Mouse (Mus musculus): ENCODE results near the gene Ncapd2. TPM values are rescaled to one million over a fixed set of nuclear protein-coding genes. Genes with fewer than 3 reads are reported as not detected.

Gene Ncapd2
- polyA plus RNA-seq, 1 experiment from 2014 or later = 182 TPM

GRCm38 (mm10) chr6:125233816-125234519 lies 42.5 kb upstream of the Ncapd2 start:
- DNase-seq (ENCODE audit: low spot score) (no peak), ATAC-seq (ENCODE audit: insufficient number of reproducible peaks, low FRiP score, low TSS enrichment, low read depth) (no peak)
- H3K36me3 ChIP-seq (ENCODE audit: control insufficient read depth, insufficient read depth, low read length) = no peaks in the 10 kb centered on the region
- 70% methylated on average over 7 of the region's 7 CpGs for WGBS
- no peak overlapping the region for H3K9ac ChIP-seq (ENCODE audit: low read length)
- no peaks in the 10 kb centered on the region for H3K9me3 ChIP-seq (ENCODE audit: control insufficient read depth, low read length)
- no peak overlapping the region for H3K4me3 ChIP-seq (ENCODE audit: low read depth, low read length)
- H3K4me2 ChIP-seq (ENCODE audit: low read depth, severe bottlenecking) = no peak overlapping the region
- peaks cover 12% of the 10 kb centered on the region for H3K4me1 ChIP-seq (ENCODE audit: control insufficient read depth, insufficient read depth, low read length)
- H3K27ac ChIP-seq (replicated peaks; ENCODE audit: low read depth, low read length) = no peak overlapping the region
- H3K27me3 ChIP-seq (ENCODE audit: control insufficient read depth, insufficient read depth, low read length) = no peaks in the 10 kb centered on the region

GRCm38 (mm10) chr6:125232516-125232915 lies 41.0 kb upstream of the Ncapd2 start:
- Histone ChIP-seq H3K4me3 (ENCODE audit: low read depth, low read length) (no peak overlapping the region), H3K9ac (ENCODE audit: low read length) (no peak overlapping the region), H3K27me3 (ENCODE audit: control insufficient read depth, insufficient read depth, low read length) (no peaks in the 10 kb centered on the region), H3K9me3 (ENCODE audit: control insufficient read depth, low read length) (no peaks in the 10 kb centered on the region), H3K27ac (replicated peaks; ENCODE audit: low read depth, low read length) (no peak overlapping the region), H3K4me2 (ENCODE audit: low read depth, severe bottlenecking) (no peak overlapping the region), H3K4me1 (ENCODE audit: control insufficient read depth, insufficient read depth, low read length) (peaks cover 12% of the 10 kb centered on the region), H3K36me3 (ENCODE audit: control insufficient read depth, insufficient read depth, low read length) (no peaks in the 10 kb centered on the region)
- ATAC-seq (ENCODE audit: insufficient number of reproducible peaks, low FRiP score, low TSS enrichment, low read depth) (no peak), DNase-seq (ENCODE audit: low spot score) (no peak)
- WGBS = 72% methylated on average over 6 of the region's 6 CpGs

GRCm38 (mm10) chr6:125232045-125232437 lies 40.5 kb upstream of the Ncapd2 start:
- DNase-seq (ENCODE audit: low spot score) (no peak), ATAC-seq (ENCODE audit: insufficient number of reproducible peaks, low FRiP score, low TSS enrichment, low read depth) (no peak)
- WGBS = 47% methylated on average over 4 of the region's 4 CpGs
- peaks cover 12% of the 10 kb centered on the region for H3K4me1 ChIP-seq (ENCODE audit: control insufficient read depth, insufficient read depth, low read length)
- no peak overlapping the region for H3K27ac ChIP-seq (replicated peaks; ENCODE audit: low read depth, low read length)
- H3K4me2 ChIP-seq (ENCODE audit: low read depth, severe bottlenecking) = peak overlapping the region; percentile 86
- peak overlapping the region; percentile 37 for H3K4me3 ChIP-seq (ENCODE audit: low read depth, low read length)
- H3K36me3 ChIP-seq (ENCODE audit: control insufficient read depth, insufficient read depth, low read length) = no peaks in the 10 kb centered on the region
- H3K9me3 ChIP-seq (ENCODE audit: control insufficient read depth, low read length) = no peaks in the 10 kb centered on the region
- peak overlapping the region; percentile 70 for H3K9ac ChIP-seq (ENCODE audit: low read length)
- H3K27me3 ChIP-seq (ENCODE audit: control insufficient read depth, insufficient read depth, low read length) = no peaks in the 10 kb centered on the region

GRCm38 (mm10) chr6:125231117-125232044 lies 39.9 kb upstream of the Ncapd2 start, which contains the start of gene Tapbpl:
Gene Tapbpl (minus strand): TSS chr6:125231860.
- 6% methylated on average over 16 of the region's 16 CpGs for WGBS
- peak; percentile 32; the same call in 1 of the 2 replicates for ATAC-seq (ENCODE audit: insufficient number of reproducible peaks, low FRiP score, low TSS enrichment, low read depth)
- peaks cover 12% of the 10 kb centered on the region for H3K4me1 ChIP-seq (ENCODE audit: control insufficient read depth, insufficient read depth, low read length)

GRCm38 (mm10) chr6:125230571-125230970 lies 39.1 kb upstream of the Ncapd2 start:
- Histone ChIP-seq H3K4me2 (ENCODE audit: low read depth, severe bottlenecking) (no peak overlapping the region), H3K27ac (replicated peaks; ENCODE audit: low read depth, low read length) (no peak overlapping the region), H3K4me1 (ENCODE audit: control insufficient read depth, insufficient read depth, low read length) (peaks cover 12% of the 10 kb centered on the region), H3K9ac (ENCODE audit: low read length) (no peak overlapping the region), H3K36me3 (ENCODE audit: control insufficient read depth, insufficient read depth, low read length) (no peaks in the 10 kb centered on the region), H3K9me3 (ENCODE audit: control insufficient read depth, low read length) (no peaks in the 10 kb centered on the region), H3K27me3 (ENCODE audit: control insufficient read depth, insufficient read depth, low read length) (no peaks in the 10 kb centered on the region), H3K4me3 (ENCODE audit: low read depth, low read length) (no peak overlapping the region)
- 65% methylated on average over 9 of the region's 9 CpGs for WGBS
- DNase-seq (ENCODE audit: low spot score) (no peak), ATAC-seq (ENCODE audit: insufficient number of reproducible peaks, low FRiP score, low TSS enrichment, low read depth) (no peak)

More at GRCm38 (mm10) chr6:125231117-125232044, 39.9 kb upstream of the Ncapd2 start, which contains the start of gene Tapbpl:
- Histone ChIP-seq H3K27me3 (ENCODE audit: control insufficient read depth, insufficient read depth, low read length) (no peaks in the 10 kb centered on the region), H3K27ac (replicated peaks; ENCODE audit: low read depth, low read length) (no peak within 1 kb of the TSS), H3K4me2 (ENCODE audit: low read depth, severe bottlenecking) (peak within 1 kb of the TSS; percentile 86), H3K4me3 (ENCODE audit: low read depth, low read length) (peak within 1 kb of the TSS; percentile 37), H3K9me3 (ENCODE audit: control insufficient read depth, low read length) (no peaks in the 10 kb centered on the region), H3K36me3 (ENCODE audit: control insufficient read depth, insufficient read depth, low read length) (no peaks in the 10 kb centered on the region), H3K9ac (ENCODE audit: low read length) (peak within 1 kb of the TSS; percentile 70)
- peak; percentile 52 for DNase-seq (ENCODE audit: low spot score)

- H3K9ac ChIP-seq (ENCODE audit: low read length) = no peak overlapping the region
- no peaks in the 10 kb centered on the region for H3K27me3 ChIP-seq (ENCODE audit: control insufficient read depth, insufficient read depth, low read length)
- no peak for DNase-seq (ENCODE audit: low spot score)
- no peak for ATAC-seq (ENCODE audit: insufficient number of reproducible peaks, low FRiP score, low TSS enrichment, low read depth)
- no peaks in the 10 kb centered on the region for H3K4me1 ChIP-seq (ENCODE audit: control insufficient read depth, insufficient read depth, low read length)
- 84% methylated on average over 5 of the region's 5 CpGs for WGBS
- H3K4me3 ChIP-seq (ENCODE audit: low read depth, low read length) = no peak overlapping the region
- H3K4me2 ChIP-seq (ENCODE audit: low read depth, severe bottlenecking) = no peak overlapping the region
- no peak overlapping the region for H3K27ac ChIP-seq (replicated peaks; ENCODE audit: low read depth, low read length)
- no peaks in the 10 kb centered on the region for H3K36me3 ChIP-seq (ENCODE audit: control insufficient read depth, insufficient read depth, low read length)
- H3K9me3 ChIP-seq (ENCODE audit: control insufficient read depth, low read length) = no peaks in the 10 kb centered on the region
Observed at GRCm38 (mm10) chr6:125225518-125226115, 34.1 kb upstream of the Ncapd2 start.

GRCm38 (mm10) chr6:125222577-125222976 lies 31.1 kb upstream of the Ncapd2 start:
- Histone ChIP-seq H3K9me3 (ENCODE audit: control insufficient read depth, low read length) (no peaks in the 10 kb centered on the region), H3K9ac (ENCODE audit: low read length) (no peak overlapping the region), H3K27ac (replicated peaks; ENCODE audit: low read depth, low read length) (no peak overlapping the region), H3K4me2 (ENCODE audit: low read depth, severe bottlenecking) (no peak overlapping the region), H3K4me1 (ENCODE audit: control insufficient read depth, insufficient read depth, low read length) (no peaks in the 10 kb centered on the region), H3K36me3 (ENCODE audit: control insufficient read depth, insufficient read depth, low read length) (no peaks in the 10 kb centered on the region), H3K4me3 (ENCODE audit: low read depth, low read length) (no peak overlapping the region), H3K27me3 (ENCODE audit: control insufficient read depth, insufficient read depth, low read length) (no peaks in the 10 kb centered on the region)
- ATAC-seq (ENCODE audit: insufficient number of reproducible peaks, low FRiP score, low TSS enrichment, low read depth) (no peak), DNase-seq (ENCODE audit: low spot score) (no peak)
- WGBS = 74% methylated on average over 3 of the region's 3 CpGs

- ATAC-seq (ENCODE audit: insufficient number of reproducible peaks, low FRiP score, low TSS enrichment, low read depth) = no peak
- Histone ChIP-seq H3K4me3 (ENCODE audit: low read depth, low read length) (no peak overlapping the region), H3K4me1 (ENCODE audit: control insufficient read depth, insufficient read depth, low read length) (no peaks in the 10 kb centered on the region), H3K27me3 (ENCODE audit: control insufficient read depth, insufficient read depth, low read length) (no peaks in the 10 kb centered on the region), H3K9ac (ENCODE audit: low read length) (no peak overlapping the region), H3K36me3 (ENCODE audit: control insufficient read depth, insufficient read depth, low read length) (no peaks in the 10 kb centered on the region), H3K9me3 (ENCODE audit: control insufficient read depth, low read length) (no peaks in the 10 kb centered on the region), H3K27ac (replicated peaks; ENCODE audit: low read depth, low read length) (no peak overlapping the region), H3K4me2 (ENCODE audit: low read depth, severe bottlenecking) (no peak overlapping the region)
- no peak for DNase-seq (ENCODE audit: low spot score)
- WGBS = 61% methylated on average over 2 of the region's 2 CpGs
Observed at GRCm38 (mm10) chr6:125222146-125222545, 30.6 kb upstream of the Ncapd2 start.
